Mouse (Mus musculus): ENCODE measurements around the gene Gimap8. TPM values are rescaled to one million over a fixed set of nuclear protein-coding genes. Genes with fewer than 3 reads are reported as not detected.

Gimap8 gene
- polyA plus RNA-seq, 1 experiment from 2014 or later, result 2.4 TPM

DNA sequence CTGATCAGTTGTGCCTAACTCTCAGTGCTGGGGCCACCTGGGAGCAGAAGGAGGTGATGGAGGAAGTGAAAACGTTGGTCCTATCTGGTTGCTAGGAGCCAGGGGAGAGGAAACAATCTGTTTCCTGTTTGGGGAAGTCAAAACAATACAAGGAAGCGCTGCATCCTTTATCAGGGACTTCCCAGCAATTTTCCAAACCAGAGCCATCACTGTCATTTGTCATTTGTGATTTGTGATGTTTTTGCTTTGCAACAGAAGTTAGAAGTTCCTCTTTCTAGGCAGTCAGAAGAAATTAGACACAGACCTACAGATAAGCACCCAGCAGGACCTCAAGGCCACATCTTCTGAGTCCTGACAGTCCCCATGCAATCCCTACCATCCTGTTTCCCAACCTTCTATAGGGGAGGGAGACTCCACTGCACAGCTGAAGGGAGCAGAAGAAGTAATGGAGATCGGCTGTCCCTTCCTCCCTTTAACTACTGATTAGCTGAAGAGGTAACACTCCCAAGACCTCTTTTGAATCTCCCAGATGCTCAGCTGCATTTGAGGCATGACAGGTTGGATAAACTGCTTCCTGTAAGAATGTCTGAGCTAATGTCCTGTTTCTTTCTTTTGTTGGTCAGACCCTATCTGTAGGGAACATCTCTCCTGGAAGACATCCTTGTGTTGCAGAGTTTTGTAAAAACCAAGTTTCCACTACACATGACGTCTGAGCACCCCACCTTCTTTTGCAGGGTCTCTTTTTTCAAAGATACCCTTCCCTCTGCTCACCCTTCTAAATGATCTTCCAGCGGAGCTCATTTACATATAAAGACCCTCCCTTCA is 53.4 kb downstream of the Gimap8 start:
- no peak overlapping the region for H3K4me2 ChIP-seq (ENCODE audit: low read depth, low read length)
- H3K9me3 ChIP-seq (replicated peaks; ENCODE audit: control insufficient read depth, low read length), result no peaks in the 10 kb centered on the region
- no peak overlapping the region for H3K9ac ChIP-seq (ENCODE audit: low read length)
- H3K27me3 ChIP-seq (ENCODE audit: control insufficient read depth, insufficient read depth, low read length), result no peaks in the 10 kb centered on the region
- peaks cover 4% of the 10 kb centered on the region; the same call in 1 of the 2 replicates for H3K36me3 ChIP-seq (ENCODE audit: control insufficient read depth, insufficient read depth)
- ATAC-seq (replicated peaks; ENCODE audit: extremely low read depth, insufficient read depth, low FRiP score), result peak; percentile 82
- H3K27ac ChIP-seq (ENCODE audit: low read length), result peak overlapping the region; percentile 83
- WGBS, result 39% methylated on average over 5 of the region's 5 CpGs
- H3K4me1 ChIP-seq (ENCODE audit: control insufficient read depth, insufficient read depth, low read length), result no peaks in the 10 kb centered on the region
- H3K4me3 ChIP-seq (ENCODE audit: low read length), result no peak overlapping the region

- 77% methylated on average over 7 of the region's 7 CpGs for WGBS
- ATAC-seq (replicated peaks; ENCODE audit: extremely low read depth, insufficient read depth, low FRiP score), result no peak
- Histone ChIP-seq H3K27ac (ENCODE audit: low read length) (peak overlapping the region; percentile 83), H3K4me1 (ENCODE audit: control insufficient read depth, insufficient read depth, low read length) (no peaks in the 10 kb centered on the region), H3K4me3 (ENCODE audit: low read length) (no peak overlapping the region), H3K9me3 (replicated peaks; ENCODE audit: control insufficient read depth, low read length) (no peaks in the 10 kb centered on the region), H3K36me3 (ENCODE audit: control insufficient read depth, insufficient read depth) (peaks cover 4% of the 10 kb centered on the region; the same call in 1 of the 2 replicates), H3K27me3 (ENCODE audit: control insufficient read depth, insufficient read depth, low read length) (no peaks in the 10 kb centered on the region), H3K9ac (ENCODE audit: low read length) (no peak overlapping the region), H3K4me2 (ENCODE audit: low read depth, low read length) (no peak overlapping the region)
Observed at GRCm38 (mm10) chr6:48702146-48702545, 55.1 kb downstream of the Gimap8 start.

GRCm38 (mm10) chr6:48702601-48703000 is 55.6 kb downstream of the Gimap8 start:
- Histone ChIP-seq H3K4me1 (ENCODE audit: control insufficient read depth, insufficient read depth, low read length) (no peaks in the 10 kb centered on the region), H3K27ac (ENCODE audit: low read length) (peak overlapping the region; percentile 83), H3K9me3 (replicated peaks; ENCODE audit: control insufficient read depth, low read length) (no peaks in the 10 kb centered on the region), H3K36me3 (ENCODE audit: control insufficient read depth, insufficient read depth) (peaks cover 4% of the 10 kb centered on the region; the same call in 1 of the 2 replicates), H3K27me3 (ENCODE audit: control insufficient read depth, insufficient read depth, low read length) (no peaks in the 10 kb centered on the region), H3K9ac (ENCODE audit: low read length) (no peak overlapping the region), H3K4me2 (ENCODE audit: low read depth, low read length) (no peak overlapping the region), H3K4me3 (ENCODE audit: low read length) (no peak overlapping the region)
- WGBS, result 65% methylated on average over 5 of the region's 5 CpGs
- no peak for ATAC-seq (replicated peaks; ENCODE audit: extremely low read depth, insufficient read depth, low FRiP score)

DNA sequence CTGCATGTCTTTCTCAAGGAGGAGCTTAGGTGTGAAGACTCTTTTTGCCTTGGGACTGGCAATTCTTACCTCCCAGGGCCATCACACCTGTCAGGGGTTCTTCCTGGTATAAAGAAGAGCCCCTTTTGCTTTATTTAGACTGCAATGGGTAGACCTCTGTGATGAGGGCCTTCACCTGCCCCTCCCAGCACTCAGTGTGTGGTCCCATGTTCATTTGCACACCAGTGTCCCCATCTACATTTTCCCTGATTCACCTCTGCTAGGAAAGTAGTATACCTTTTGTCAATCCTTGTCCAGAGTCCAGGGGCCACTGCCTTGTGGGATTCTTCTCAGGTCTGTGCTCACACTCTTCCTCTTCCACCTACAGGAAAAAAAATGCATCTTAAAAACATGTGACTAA is 57.1 kb downstream of the Gimap8 start:
- H3K27me3 ChIP-seq (ENCODE audit: control insufficient read depth, insufficient read depth, low read length), result no peaks in the 10 kb centered on the region
- no peak for ATAC-seq (replicated peaks; ENCODE audit: extremely low read depth, insufficient read depth, low FRiP score)
- H3K4me2 ChIP-seq (ENCODE audit: low read depth, low read length), result no peak overlapping the region
- peaks cover 4% of the 10 kb centered on the region; the same call in 1 of the 2 replicates for H3K36me3 ChIP-seq (ENCODE audit: control insufficient read depth, insufficient read depth)
- no peak overlapping the region for H3K9ac ChIP-seq (ENCODE audit: low read length)
- H3K4me1 ChIP-seq (ENCODE audit: control insufficient read depth, insufficient read depth, low read length), result no peaks in the 10 kb centered on the region
- H3K27ac ChIP-seq (ENCODE audit: low read length), result no peak overlapping the region
- no peak overlapping the region for H3K4me3 ChIP-seq (ENCODE audit: low read length)
- H3K9me3 ChIP-seq (replicated peaks; ENCODE audit: control insufficient read depth, low read length), result no peaks in the 10 kb centered on the region

DNA sequence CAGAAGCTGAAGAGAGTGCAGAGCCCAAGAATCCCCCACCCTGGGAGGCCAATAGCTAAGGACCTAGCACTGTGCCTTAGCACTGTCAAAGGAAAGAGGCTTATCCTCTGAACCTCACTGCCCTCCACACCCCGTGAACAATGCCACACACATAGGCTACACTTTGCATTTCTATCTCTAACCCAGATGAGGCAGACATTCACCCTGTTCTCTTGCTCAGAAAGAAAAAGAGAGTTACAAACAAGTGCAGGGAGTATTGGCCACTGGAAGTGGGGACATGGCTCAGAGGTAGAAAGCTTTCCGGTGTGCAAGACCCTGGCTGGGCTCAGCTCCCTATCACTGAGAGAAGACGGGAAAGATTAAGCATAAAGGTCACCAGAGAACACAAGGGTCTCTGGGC is 59.1 kb downstream of the Gimap8 start:
- peak overlapping the region; percentile 54 for H3K9ac ChIP-seq (ENCODE audit: low read length)
- peak overlapping the region; percentile 73 for H3K27ac ChIP-seq (ENCODE audit: low read length)
- 35% methylated on average over 3 of the region's 3 CpGs for WGBS
- H3K36me3 ChIP-seq (ENCODE audit: control insufficient read depth, insufficient read depth), result peaks cover 4% of the 10 kb centered on the region; the same call in 1 of the 2 replicates
- H3K4me1 ChIP-seq (ENCODE audit: control insufficient read depth, insufficient read depth, low read length), result no peaks in the 10 kb centered on the region
- no peaks in the 10 kb centered on the region for H3K27me3 ChIP-seq (ENCODE audit: control insufficient read depth, insufficient read depth, low read length)
- peak overlapping the region; percentile 43 for H3K4me2 ChIP-seq (ENCODE audit: low read depth, low read length)
- no peaks in the 10 kb centered on the region; the same call in 1 of the 2 replicates for H3K9me3 ChIP-seq (replicated peaks; ENCODE audit: control insufficient read depth, low read length)
- no peak; the same call in 1 of the 2 replicates for ATAC-seq (replicated peaks; ENCODE audit: extremely low read depth, insufficient read depth, low FRiP score)
- H3K4me3 ChIP-seq (ENCODE audit: low read length), result peak overlapping the region; percentile 38

Other genes with a start within 250 kb of the Gimap8 start
- 20.3 and 22.1 TPM in 2 replicates for gene Zfp467, start 201.4 kb upstream of the Gimap8 start, polyA plus RNA-seq (2015; fragmentation: Nextera tagmentation; extraction: Ambion mirVana)
- 0.42 and 0.43 TPM in 2 replicates for gene Sspo, start 199.0 kb upstream of the Gimap8 start, polyA plus RNA-seq (2015; fragmentation: Nextera tagmentation; extraction: Ambion mirVana)
- 17.4 and 20.0 TPM in 2 replicates for gene Atp6v0e2, start 109.6 kb upstream of the Gimap8 start, polyA plus RNA-seq (2015; fragmentation: Nextera tagmentation; extraction: Ambion mirVana)
- gene Lrrc61, start 92.4 kb upstream of the Gimap8 start, polyA plus RNA-seq (2015; fragmentation: Nextera tagmentation; extraction: Ambion mirVana), result 6.7 and 8.2 TPM in 2 replicates
- 44.7 and 55.2 TPM in 2 replicates for gene Rarres2, start 74.4 kb upstream of the Gimap8 start, polyA plus RNA-seq (2015; fragmentation: Nextera tagmentation; extraction: Ambion mirVana)
- gene Gm45021, start 57.6 kb upstream of the Gimap8 start, polyA plus RNA-seq (2015; fragmentation: Nextera tagmentation; extraction: Ambion mirVana), result not detected in 2 replicates
- 28.6 and 29.8 TPM in 2 replicates for gene Repin1, start 53.4 kb upstream of the Gimap8 start, polyA plus RNA-seq (2015; fragmentation: Nextera tagmentation; extraction: Ambion mirVana)
- gene Gm44965, start 53.3 kb upstream of the Gimap8 start, polyA plus RNA-seq (2015; fragmentation: Nextera tagmentation; extraction: Ambion mirVana), result not detected in 2 replicates
- gene Zfp775, start 45.2 kb upstream of the Gimap8 start, polyA plus RNA-seq (2015; fragmentation: Nextera tagmentation; extraction: Ambion mirVana), result 6.2 and 8.6 TPM in 2 replicates
- 1.0 and 1.7 TPM in 2 replicates for gene AI854703, start 20.5 kb upstream of the Gimap8 start, polyA plus RNA-seq (2015; fragmentation: Nextera tagmentation; extraction: Ambion mirVana)
- 8.6 and 17.5 TPM in 2 replicates for gene Gimap9, start 28.9 kb downstream of the Gimap8 start, polyA plus RNA-seq (2015; fragmentation: Nextera tagmentation; extraction: Ambion mirVana)
- 35.8 and 37.0 TPM in 2 replicates for gene Gimap4, start 37.3 kb downstream of the Gimap8 start, polyA plus RNA-seq (2015; fragmentation: Nextera tagmentation; extraction: Ambion mirVana)
- gene Gimap6, start 61.0 kb downstream of the Gimap8 start, polyA plus RNA-seq (2015; fragmentation: Nextera tagmentation; extraction: Ambion mirVana), result 42.5 and 46.8 TPM in 2 replicates
- 2.3 and 5.2 TPM in 2 replicates for gene Gm28053, start 71.4 kb downstream of the Gimap8 start, polyA plus RNA-seq (2015; fragmentation: Nextera tagmentation; extraction: Ambion mirVana)
- 0.43 TPM in 1 of 2 replicates, not detected in the other for gene Gimap7, start 71.4 kb downstream of the Gimap8 start, polyA plus RNA-seq (2015; fragmentation: Nextera tagmentation; extraction: Ambion mirVana)
- 30.4 and 35.0 TPM in 2 replicates for gene Gimap1, start 91.8 kb downstream of the Gimap8 start, polyA plus RNA-seq (2015; fragmentation: Nextera tagmentation; extraction: Ambion mirVana)
- 8.3 and 9.8 TPM in 2 replicates for gene Gimap5, start 99.0 kb downstream of the Gimap8 start, polyA plus RNA-seq (2015; fragmentation: Nextera tagmentation; extraction: Ambion mirVana)
- gene Gimap3, start 123.6 kb downstream of the Gimap8 start, polyA plus RNA-seq (2015; fragmentation: Nextera tagmentation; extraction: Ambion mirVana), result 0.14 and 0.25 TPM in 2 replicates
- 78.4 and 88.4 TPM in 2 replicates for gene Tmem176a, start 193.7 kb downstream of the Gimap8 start, polyA plus RNA-seq (2015; fragmentation: Nextera tagmentation; extraction: Ambion mirVana)
- gene Tmem176b, start 194.3 kb downstream of the Gimap8 start, polyA plus RNA-seq (2015; fragmentation: Nextera tagmentation; extraction: Ambion mirVana), result 217 and 227 TPM in 2 replicates
- 0.84 TPM in 1 of 2 replicates, not detected in the other for gene Aoc1, start 225.7 kb downstream of the Gimap8 start, polyA plus RNA-seq (2015; fragmentation: Nextera tagmentation; extraction: Ambion mirVana)